Mouse (Mus musculus) Patski (cell line): Measurements from ENCODE around the gene Tef. TPM values are rescaled to one million over a fixed set of nuclear protein-coding genes. Genes with fewer than 3 reads are reported as not detected.

Experiments
- ATAC-seq: fragments of 100-300 bp; one replicate; pipeline ENCODE4 v1.8.0; 2021
- CTCF ChIA-PET: fragments of 350-600 bp; sonication (Branson Sonifier 250); formaldehyde crosslinking; loops from one replicate; lab custom pipeline; 2022; ENCODE audit warnings: inconsistent platforms; lab: Charles Lee
- POLR2A ChIA-PET: fragments of 350-600 bp; sonication (Branson Sonifier 250); formaldehyde crosslinking; loops from one replicate; lab custom pipeline; 2022; ENCODE audit warnings: antibody characterized with exemption, inconsistent platforms; lab: Charles Lee
- DNase-seq: peaks from one replicate; pipeline ENCODE4 v3.0.0-alpha.2; 2011; ENCODE audit warnings: low read depth, low spot score
- H3K27me3 ChIP-seq: fragments of 371-371 bp; one replicate; pipeline ENCODE4 v1.5.1; 2021
- CTCF ChIP-seq: fragments of 100-300 bp; IDR thresholded peaks from one replicate; pipeline ENCODE4 v1.5.1; 2021
- in situ Hi-C: fragments of 300-500 bp; cut with MboI; formaldehyde crosslinking; loops from 3 replicates; pipeline ENCODE4 v1.11.1; 2018; ENCODE audit warnings: low pct_unique_long_range_greater_than_20kb, mixed read lengths
- polyA plus RNA-seq: library from polyadenylated mRNA; unstranded; gene quantifications from one replicate; pipeline ENCODE4 v1.2.3, GENCODE M21; 2021

The Tef gene
- polyA plus RNA-seq, 1 experiment from 2014 or later, result 61.5 TPM

DNA sequence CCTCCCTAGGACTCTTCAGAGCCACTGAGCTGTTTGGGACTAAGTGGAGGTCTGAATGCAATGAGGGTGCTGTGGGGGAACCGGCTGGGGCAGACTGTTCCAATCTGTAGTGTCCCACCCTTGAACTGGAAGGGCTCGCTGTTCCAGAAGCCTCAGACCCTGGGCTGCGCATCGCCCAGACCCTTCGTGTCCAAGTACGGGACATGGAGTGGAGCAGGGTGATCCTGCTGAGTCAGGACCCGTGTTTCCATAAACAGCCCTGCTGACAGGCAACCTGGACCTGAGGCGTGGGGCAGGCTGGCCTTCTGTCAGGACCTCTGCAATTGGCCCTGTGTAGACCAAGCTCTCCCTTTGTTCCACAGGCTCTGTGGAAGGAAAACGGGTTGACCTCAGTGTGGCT lies 44.5 kb downstream of the Tef start:
- no peak for ATAC-seq
- POLR2A ChIA-PET, result interaction anchor here (1.2 kb wide), 1 partner anchor 91 kb away, joined by 5 read pairs; no protein-coding TSS in a partner anchor
- no peak for DNase-seq

DNA sequence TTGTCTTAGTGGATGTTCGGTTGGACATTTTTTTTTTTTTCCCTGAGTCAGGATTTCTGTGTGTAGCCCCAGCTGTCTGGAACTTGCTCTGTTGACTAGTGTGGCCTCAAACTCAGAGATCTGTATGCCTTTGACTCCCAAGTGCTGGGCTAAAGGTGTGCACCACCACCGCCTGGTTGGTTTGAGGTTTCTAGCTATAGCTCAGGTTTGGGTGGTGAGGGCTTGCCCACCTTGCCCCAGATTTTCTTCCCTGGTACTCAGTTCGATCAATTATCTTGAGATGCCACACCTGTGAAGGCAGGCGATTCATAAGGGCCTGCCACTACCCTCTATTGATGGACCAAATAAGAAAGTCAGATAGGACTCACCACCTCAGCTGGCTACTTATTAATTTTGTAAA lies 44.9 kb downstream of the Tef start:
- ChIA-PET POLR2A (interaction anchor here (1.2 kb wide), 1 partner anchor 90 kb away, joined by 5 read pairs; no protein-coding TSS in a partner anchor), CTCF (interaction anchor here (1.6 to 1.7 kb wide), 2 partner anchors 12 to 13 kb away, joined by 4 to 6 read pairs; no protein-coding TSS in a partner anchor)
- TF ChIP-seq CTCF, result no peak
- ATAC-seq, result no peak
- no peak for DNase-seq
- in situ Hi-C loops, result no loop called here
- no peaks in the 10 kb centered on the region for H3K27me3 ChIP-seq

More for the DNA sequence above, 44.5 kb downstream of the Tef start:
- CTCF ChIA-PET, result interaction anchor here (1.7 kb wide), 1 partner anchor 13 kb away, joined by 4 read pairs; no protein-coding TSS in a partner anchor
- in situ Hi-C loops, result no loop called here
- no peaks in the 10 kb centered on the region for H3K27me3 ChIP-seq
- no peak for TF ChIP-seq CTCF

DNA sequence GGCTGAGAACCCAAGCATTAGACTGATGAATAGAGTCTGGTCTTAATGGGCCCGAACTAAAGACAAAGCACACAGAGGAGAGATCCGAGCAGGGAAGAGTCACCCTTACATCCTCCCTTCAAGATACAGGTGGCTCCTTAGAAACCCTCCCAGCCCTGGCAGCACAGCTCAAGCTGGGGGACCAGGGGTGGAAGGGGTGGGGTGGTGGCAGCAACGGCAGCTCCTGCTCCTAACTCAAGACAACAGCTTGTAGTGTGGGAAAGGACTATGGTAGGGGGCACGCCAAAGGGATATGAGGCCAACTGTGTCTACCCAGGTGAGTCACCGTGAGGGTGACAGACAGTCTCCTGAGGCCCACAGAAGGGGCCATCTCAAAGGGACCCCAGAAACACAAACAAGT lies 45.6 kb downstream of the Tef start:
- POLR2A ChIA-PET, result no interaction called here
- no peak for TF ChIP-seq CTCF
- in situ Hi-C loops, result no loop called here
- CTCF ChIA-PET, result interaction anchor here (0.7 to 4.0 kb wide), 4 partner anchors 12 to 32 kb away, joined by 3 to 16 read pairs (median 5); no protein-coding TSS in a partner anchor
- no peaks in the 10 kb centered on the region for H3K27me3 ChIP-seq
- DNase-seq (no peak), ATAC-seq (no peak)

DNA sequence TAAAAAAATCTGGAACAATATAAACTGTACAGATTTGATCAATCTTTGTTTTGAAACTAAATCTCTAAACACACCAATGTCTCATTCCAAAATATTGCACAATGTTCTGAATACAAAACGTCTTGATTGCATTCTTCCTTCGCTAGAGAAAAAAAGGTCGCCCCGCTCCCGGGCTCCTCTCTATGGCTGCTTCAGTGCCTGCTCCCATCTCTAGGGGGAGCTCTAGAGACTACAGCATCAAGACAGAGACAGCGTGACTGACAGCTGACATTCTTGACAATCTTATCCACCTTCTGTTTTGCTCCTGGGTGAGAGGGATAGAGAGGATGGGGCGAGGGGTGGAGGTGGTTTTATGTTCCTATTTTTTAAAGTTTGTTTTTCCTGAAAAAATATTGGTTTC lies 46.1 kb downstream of the Tef start:
- CTCF ChIA-PET, result interaction anchor here (0.7 to 4.0 kb wide), 4 partner anchors 12 to 32 kb away, joined by 3 to 16 read pairs (median 5); no protein-coding TSS in a partner anchor
- DNase-seq (no peak), ATAC-seq (no peak)
- in situ Hi-C loops, result no loop called here
- H3K27me3 ChIP-seq, result no peaks in the 10 kb centered on the region
- POLR2A ChIA-PET, result no interaction called here
- no peak for TF ChIP-seq CTCF

DNA sequence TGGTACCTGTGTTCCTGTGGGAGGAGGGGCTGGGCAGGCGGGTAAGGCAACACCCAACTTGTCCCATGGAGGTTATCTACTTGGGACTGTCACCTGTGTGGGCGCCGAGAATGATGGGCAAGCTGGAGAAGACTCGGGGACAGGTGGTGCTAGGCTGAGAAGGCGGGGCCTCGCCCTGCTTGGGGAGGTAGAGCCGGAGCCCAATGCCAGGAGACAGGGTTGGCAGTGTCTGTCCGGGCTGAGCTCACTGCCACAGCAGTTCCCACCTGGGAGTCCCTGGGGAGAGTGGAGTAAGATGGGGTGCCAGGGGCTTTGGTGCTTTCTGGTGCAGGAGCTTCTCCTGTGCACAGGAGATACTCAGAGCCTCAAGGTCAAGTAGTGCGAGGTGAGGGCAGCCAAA lies 46.9 kb downstream of the Tef start:
- in situ Hi-C loops, result no loop called here
- no peak for TF ChIP-seq CTCF
- DNase-seq (no peak), ATAC-seq (no peak)
- ChIA-PET CTCF (interaction anchor here (1.4 to 4.0 kb wide), 2 partner anchors 9 to 18 kb away, joined by 7 to 16 read pairs; no protein-coding TSS in a partner anchor), POLR2A (no interaction called here)
- H3K27me3 ChIP-seq, result no peaks in the 10 kb centered on the region

DNA sequence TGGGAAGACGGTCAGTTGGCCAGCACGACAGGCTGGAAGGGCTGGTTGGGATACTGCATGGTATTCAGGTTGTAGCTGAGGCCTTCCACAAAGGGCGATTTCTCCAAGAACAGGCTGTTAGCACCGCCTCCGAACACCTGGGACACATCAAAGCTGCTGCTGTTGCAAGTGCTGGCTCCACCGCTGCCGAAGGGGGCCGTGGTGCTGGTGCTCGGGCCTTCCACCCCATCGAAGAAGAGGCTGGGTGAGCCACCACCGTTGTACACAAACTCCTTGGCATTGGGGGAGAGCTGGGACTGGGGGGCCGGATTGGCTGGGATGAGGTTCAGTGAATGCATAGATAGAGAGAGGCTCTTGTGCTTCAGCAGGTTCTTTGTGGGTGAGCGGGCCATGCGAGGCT lies 48.5 kb downstream of the Tef start:
- POLR2A ChIA-PET, result no interaction called here
- in situ Hi-C loops, result no loop called here
- no peak for ATAC-seq

DNA sequence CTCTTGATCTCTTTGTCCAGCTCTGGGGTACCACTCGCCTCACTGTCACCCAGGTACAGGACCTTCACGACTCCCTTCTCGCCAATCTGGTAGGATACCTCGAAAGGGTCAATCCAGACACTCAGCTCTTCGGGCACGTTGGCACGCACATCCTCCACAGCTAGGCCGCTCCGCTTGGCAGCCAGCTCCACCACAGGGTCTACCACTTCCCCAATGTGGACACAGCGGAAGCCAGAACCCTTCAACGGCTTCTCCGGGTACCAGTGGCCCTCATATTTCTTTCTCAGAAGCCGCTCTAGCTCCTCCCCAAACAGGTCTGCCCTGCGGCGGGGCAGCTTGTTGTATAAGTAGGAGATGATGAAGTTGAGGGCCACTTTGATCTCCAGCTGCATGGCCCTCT lies 49.2 kb downstream of the Tef start:
- DNase-seq, result no peak
- in situ Hi-C loops, result no loop called here
- CTCF ChIA-PET, result interaction anchor here (4.0 kb wide), 1 partner anchor 20 kb away, joined by 16 read pairs; no protein-coding TSS in a partner anchor
- no peak for ATAC-seq
- POLR2A ChIA-PET, result interaction anchor here (1.5 kb wide), 1 partner anchor 20 kb away, joined by 3 read pairs; the partner anchor contains the start of gene Phf5a
- no peaks in the 10 kb centered on the region for H3K27me3 ChIP-seq
- TF ChIP-seq CTCF, result no peak

More for the DNA sequence above, 48.5 kb downstream of the Tef start:
- TF ChIP-seq CTCF, result no peak
- no peaks in the 10 kb centered on the region for H3K27me3 ChIP-seq
- CTCF ChIA-PET, result interaction anchor here (4.0 kb wide), 1 partner anchor 19 kb away, joined by 16 read pairs; no protein-coding TSS in a partner anchor
- no peak for DNase-seq

DNA sequence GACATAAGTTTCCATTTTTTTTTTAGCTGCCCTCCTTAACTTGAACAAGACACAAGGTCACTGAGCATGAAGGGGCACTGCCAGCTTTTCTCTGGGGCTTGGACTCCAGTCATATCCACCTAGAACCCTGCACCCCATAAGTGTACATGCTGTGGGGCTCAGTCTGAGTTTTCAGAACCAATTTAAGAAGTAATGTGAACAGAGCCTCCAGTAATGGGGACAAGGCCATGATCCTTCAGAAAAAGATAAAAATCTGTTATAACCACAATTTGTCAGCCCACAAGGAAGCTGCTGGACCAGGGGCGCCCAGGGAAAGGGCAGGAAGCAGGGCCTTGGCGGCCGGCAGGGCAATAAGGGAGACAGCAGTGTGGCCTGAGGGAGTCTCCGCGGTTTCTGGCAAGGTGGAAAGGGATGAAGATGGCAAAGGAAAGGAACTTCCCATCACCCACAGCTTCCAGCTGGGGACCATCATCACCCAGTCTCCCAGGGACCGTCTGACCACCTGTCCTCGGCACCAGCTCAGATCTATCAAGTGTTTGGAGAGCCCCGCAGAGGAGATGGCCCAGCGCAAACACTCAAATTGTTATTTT lies 50.3 kb downstream of the Tef start:
- POLR2A ChIA-PET, result interaction anchor here (1.5 kb wide), 1 partner anchor 19 kb away, joined by 3 read pairs; the partner anchor contains the start of gene Phf5a
- in situ Hi-C loops, result no loop called here
- no peak for TF ChIP-seq CTCF
- DNase-seq (no peak), ATAC-seq (no peak)
- H3K27me3 ChIP-seq, result no peaks in the 10 kb centered on the region
- CTCF ChIA-PET, result interaction anchor here (1.1 to 1.3 kb wide), 2 partner anchors 21 to 66 kb away, joined by 3 to 7 read pairs; no protein-coding TSS in a partner anchor

DNA sequence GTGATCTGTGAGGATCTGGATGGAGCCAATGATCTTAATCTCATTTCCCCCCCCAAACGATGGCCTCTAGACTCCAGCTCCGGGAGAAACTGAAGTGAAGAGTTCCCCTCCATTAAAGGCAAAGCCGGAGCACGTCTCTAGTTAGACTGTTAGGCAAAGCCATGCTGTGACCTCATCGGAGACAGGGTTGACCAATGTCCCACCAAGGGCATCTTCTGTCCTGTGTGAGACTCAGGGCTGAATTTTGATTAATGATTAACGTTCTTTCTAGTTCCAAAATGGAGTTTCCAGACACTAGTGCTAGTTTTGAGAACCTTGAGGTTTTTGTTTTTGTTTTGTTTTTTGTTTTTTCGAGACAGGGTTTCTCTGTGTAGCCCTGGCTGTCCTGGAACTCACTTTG lies 50.9 kb downstream of the Tef start:
- in situ Hi-C loops, result no loop called here
- no peak for TF ChIP-seq CTCF

DNA sequence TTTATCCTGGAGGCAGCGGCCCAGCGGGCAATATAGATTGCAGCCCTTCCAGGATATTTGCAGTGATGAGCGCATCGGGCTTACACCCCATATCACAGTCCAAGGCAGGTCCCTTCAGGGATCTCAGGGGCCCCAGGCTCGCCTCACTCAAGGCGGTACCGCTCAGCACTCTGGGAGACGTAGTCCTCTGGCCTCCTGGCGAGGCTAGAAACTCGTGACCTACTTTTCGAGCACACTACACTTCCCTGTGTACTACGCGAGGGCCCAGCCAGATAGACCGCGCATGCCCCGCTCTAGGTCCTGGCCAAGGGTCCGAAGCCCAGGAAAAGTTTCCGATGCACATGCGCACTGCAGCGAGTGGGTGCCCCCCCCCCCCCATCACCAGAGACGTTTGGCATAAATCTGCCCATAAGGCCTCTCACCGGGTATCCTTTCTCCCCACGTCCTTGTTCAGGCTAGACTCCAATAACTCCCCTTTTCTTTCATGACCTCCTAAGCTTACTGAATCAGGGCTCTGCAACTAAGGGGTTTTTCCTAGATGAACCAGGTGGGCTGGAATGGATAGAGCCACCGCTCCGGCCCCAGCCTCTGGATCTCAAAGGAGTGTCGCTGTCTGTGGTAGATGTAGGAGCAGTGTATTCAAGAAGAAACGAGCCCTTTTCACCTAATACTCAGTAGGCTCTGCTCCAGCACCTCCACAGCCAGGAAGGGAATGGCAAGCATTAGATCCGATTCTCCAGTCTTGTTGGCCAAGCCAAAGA lies 54.0 kb downstream of the Tef start:
- in situ Hi-C loops, result no loop called here
- ChIA-PET POLR2A (interaction anchor here (0.6 to 3.2 kb wide), 2 partner anchors 25 to 45 kb away, joined by 3 to 9 read pairs; no protein-coding TSS in a partner anchor), CTCF (no interaction called here)
- ATAC-seq (peak; percentile 59), DNase-seq (peak; percentile 74)
- no peaks in the 10 kb centered on the region for H3K27me3 ChIP-seq
- TF ChIP-seq CTCF, result no peak

More for the DNA sequence above, 50.9 kb downstream of the Tef start:
- H3K27me3 ChIP-seq, result no peaks in the 10 kb centered on the region
- ChIA-PET CTCF (interaction anchor here (1.3 kb wide), 1 partner anchor 22 kb away, joined by 7 read pairs; no protein-coding TSS in a partner anchor), POLR2A (no interaction called here)
- DNase-seq (no peak), ATAC-seq (no peak)
